Mouse (Mus musculus) urinary bladder, postnatal 36 days (tissue): ENCODE measurements around the gene Shh.

Experiments used
- DNase-seq, 2 experiments: peaks; one replicate each; pipeline ENCODE4 v3.0.0; 2022; ENCODE audit warnings: low spot score in 2 of 2, mixed read lengths in 1 of 2

Gene Shh

DNA sequence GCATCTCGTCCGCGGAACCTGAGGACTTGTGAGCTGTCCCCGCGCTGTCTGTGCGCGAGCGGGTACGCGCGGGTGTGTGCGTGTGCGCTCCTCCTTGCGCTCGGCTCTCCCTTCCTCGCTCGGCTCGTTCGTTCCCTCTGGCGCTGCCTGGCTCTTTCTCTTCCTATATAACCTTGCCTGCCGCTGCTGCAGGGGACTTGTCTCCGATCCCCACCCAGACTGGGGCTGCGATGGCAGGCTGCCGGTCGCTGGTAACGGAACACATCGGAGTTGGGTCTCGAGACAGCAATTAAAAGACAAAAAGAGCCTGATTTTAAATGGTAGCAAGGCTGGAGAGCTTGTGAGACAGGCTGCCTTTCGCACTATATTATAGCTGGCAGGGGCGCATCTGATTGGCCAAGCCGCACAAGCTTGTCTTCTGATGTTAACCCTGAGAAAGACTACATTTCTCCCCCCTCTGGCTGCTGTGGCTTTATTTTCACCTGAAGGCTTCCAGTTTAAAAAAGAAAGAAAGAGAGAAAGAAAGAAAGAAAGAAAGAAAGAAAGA, at the start of gene Shh:
Gene Shh (minus strand): TSS at position 497 of the 547 bp plus-strand sequence.
- no peak for DNase-seq

DNA sequence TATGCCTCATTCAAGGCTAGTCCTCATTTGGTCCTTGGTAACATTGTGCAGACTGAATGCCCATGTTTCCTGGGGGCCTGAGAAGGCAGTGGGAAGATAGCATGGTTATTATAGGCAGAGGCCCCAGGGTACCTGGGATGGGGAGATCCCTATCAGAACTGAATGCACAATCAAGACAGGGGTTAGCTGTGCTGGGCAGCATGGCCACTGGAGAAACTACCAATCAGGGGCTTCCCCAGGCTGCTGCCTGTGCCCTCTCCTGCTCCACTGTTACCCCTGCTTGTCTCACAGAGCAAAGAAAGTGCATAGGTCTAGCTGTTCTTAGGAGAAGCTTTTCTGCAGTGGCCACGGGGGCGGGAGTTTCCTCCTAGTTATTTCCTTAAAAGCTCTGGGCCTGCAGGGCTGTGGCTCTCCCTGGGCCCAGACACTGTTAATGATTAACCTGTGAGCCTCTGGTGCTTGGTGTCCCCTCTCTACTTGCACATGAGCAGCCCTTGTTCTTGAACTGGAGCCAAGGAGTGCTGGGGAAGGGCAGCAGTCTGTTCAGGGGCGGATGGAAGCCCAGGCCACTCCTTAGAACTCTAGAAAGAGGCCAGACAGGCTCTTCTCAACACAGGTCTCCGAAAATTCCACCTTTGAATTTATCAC, 33.9 kb upstream of the Shh start:
- peak; percentile 68 to 79 for DNase-seq

DNA sequence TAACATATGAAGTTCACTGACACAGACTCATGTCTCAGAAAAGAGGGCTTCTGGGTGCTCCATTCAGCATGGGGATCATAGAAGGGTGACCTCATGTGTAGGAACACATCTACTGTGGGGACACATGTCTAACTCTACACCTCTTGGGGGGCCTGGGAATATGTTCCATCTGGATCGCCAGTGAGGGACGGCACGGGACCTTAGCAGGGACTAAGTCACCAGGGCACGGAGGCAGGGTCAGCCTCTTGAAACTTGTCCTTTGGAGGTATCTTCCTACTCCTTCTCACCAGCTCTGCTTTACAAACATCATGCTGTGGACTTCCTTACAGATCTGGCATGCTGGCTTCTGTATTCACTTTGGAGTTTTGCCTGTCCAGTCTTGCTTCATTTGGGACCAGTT, 31.8 kb upstream of the Shh start:
- DNase-seq = no peak

DNA sequence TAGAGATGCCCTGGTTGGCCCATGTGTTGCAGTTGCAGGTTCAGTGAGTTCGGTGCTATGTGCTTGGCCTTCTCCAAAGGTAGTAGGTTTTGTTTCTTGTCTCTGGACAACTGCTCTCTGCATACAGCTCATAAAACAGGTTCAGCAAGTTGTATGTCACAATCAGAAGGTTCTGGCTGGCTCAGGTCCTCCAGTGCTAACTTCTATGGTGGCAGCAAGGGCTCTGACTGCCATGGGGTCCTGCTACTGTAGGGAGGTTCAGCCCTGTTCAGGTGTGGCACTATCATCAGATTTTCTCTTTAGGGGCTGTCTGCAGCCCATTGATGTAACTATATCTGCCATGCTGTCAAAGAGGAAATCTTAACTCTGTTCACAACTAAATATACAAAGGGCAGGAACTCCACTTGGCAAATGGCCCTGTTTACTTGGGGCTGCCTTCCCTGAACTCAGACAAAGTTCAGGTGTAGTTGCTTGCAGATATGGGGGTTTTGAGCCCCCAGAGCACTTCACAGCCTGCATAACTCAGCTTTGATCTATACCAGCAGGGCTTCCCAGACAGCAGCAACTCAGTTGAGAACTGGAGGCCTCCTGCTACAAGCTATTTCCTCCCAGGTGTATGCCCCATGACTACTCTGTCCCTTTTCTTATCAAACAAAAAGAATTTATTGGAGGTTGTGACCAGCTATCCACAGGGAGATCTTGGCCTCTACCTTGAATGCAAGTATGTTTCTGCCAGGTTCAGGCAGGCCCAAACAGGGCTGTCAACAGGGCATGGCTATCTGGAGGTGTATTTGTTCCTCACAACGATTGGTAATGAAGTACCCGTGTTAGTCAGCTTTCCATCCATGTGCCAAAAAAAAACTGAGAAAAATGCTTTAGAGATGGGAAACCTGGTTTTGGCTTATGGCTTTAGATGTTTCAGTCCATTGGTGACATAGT, 28.9 kb upstream of the Shh start:
- peak; percentile 53 to 58 for DNase-seq

DNA sequence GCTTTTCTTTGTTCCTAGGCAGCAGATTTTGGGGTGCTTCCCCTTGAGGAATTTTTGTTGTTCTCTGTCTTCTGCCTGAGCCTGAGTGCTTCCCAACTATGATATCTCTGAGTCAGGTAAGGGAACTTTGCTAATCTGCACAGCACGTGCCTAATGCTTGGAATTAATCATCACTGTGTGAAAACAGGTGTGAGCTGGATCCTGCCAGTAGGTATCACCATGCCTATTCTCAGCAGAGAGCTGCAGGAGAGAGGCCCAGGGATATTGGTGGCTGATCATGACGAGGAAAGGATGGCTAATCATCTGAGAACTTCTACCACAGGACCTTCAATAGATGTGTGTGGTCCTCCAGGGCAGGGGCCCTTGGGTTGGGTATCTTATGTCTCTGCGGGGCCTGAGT, 26.5 kb upstream of the Shh start:
- DNase-seq = no peak

DNA sequence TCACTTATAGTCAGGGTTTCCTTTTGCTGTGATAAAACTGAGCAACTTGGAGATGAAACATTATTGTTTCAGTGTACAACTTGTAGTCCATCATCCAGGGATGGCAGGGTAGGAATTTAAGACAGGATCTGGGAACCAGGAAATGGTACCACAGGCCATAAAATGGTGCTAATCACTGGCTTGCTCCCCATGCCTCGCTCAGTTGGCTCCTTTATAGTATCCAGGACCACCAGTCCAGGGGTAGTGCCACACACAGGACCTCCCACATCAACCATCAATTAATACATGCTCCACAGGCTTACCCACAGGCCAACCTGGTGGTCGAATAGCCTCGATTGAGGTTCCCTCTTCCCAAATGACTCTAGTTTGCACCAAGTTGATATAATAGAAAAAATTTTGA, 15.9 kb upstream of the Shh start:
- DNase-seq = no peak

DNA sequence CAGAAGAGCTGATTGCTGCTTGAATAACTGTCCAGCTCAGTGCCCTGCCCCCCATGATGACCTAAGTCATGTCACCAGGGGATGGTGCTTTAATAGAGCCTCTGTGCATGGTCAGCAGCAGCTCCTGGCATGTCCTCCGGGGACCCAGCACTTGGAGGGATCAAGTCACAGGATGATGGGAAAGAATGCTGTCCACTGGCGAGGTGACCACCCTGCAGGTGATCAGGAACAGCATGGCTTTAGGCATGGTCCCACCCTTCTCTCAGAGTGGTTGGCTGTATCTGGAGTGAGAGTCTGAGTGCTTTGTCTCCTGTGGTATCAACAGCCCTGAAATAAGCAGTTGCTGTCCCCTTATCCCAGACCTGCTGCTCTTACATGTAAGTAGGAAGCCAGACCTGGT, 14.7 kb upstream of the Shh start:
- no peak for DNase-seq

DNA sequence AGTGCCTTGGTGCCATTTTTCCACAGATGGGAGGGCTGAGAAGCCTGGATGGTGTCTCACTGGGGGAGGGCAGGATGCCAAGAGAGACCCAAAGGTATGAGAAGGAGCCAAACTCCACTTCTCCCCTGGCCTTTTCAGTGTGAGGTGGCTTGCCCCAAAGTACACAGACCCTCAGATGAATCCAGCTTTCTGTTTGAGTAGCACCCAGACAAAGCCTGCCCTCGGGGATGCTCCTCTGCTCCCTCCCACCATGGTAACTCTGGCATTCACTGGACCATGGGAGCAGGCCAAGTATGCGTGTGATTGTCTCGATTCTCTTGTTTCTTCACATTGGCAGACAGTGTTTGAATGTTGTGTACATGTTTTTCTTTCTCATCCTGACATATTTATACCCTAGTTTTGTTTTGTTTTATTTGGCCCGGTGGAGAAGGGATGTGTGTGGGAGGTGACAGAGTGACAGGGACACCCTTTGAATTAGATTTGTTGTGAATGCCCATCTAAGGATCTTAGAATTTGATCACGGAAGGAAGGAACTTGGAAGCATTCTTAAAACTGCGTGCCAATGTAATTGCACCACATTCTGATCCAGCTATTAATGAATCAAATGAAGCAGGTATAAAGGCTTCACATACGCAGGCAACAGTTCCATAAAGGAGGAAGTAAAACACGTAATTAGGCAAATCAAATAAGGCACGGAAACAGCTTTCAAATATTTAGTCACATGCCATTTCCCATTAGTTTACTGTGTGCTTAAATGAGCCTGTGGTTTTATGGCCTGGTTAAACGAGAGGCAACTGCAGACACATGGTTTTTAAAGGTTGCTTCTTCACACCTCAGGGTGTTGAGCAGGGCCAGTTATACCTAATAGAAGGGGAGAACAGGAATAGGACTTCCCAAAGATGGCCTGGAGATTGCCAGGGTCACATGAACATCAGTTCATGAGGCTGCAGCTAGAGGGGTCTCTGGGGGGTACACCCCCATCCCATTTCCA, 9.6 kb upstream of the Shh start:
- no peak for DNase-seq

DNA sequence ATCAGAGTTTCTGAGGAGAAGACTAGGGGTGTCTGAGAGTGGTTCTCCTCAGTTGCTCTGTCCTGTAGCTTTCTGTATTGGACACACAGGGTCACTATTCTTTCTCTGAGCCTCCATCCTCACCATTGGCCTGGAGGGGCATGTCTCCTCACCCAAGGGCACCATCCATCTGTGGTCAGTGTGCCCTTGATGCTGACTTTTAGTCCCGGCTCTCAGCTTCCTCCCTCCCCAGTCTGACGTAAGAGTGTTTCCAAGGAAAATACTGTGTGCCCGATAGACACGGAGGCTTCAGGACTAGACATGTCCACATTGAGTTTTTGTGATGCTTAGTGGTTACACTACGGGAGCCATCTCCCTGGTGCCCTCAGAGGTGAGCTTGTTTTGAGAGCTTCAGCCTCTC, 6.5 kb upstream of the Shh start:
- DNase-seq = no peak

DNA sequence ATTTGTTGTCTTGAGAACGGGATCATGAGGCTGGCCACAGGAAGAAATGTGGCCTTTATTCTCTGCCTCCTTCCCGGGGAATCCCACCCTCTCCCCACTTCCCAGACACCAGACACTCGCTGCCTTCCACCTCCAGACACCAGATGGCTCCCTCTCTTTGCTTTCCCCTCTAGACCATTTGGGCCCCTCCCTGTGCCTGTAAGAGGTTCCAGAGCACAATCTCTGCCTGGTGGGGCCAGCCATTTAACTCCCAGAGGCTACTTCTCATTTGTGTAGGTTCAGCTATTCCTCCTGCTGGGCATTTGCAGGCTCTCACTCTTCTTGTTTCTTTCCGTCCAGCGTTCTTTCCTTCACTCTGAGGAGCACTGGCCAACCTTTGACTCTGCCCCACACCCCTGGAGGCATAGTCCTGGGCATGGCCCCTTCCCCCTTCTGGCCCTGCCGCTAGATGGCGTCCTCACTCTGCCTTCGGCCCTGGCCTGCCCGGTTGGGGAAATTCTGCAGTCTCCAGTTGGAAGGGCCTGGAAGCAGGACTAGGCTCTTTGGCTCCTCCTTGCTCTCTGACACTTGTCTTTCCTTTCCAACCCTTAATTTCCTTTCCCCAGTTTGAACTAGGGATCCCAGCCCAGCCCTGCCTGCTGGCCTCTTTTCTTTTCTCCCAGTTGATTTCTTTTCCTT, 2.6 kb upstream of the Shh start:
- peak; percentile 79 for DNase-seq

DNA sequence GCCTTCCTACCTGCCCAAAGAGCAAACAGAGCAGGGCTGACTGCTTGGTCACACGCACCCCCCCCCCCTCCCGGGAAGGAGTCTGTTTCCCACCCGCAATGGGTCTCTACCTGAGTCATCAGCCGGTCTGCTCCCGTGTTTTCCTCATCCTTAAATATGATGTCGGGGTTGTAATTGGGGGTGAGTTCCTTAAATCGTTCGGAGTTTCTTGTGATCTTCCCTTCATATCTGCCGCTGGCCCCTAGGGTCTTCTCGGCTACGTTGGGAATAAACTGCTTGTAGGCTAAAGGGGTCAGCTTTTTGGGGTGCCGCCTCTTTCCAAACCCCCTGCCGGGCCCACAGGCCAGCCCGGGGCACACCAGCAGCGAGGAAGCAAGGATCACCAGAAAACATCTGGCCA, 705 bp downstream of the Shh start:
- no peak for DNase-seq

DNA sequence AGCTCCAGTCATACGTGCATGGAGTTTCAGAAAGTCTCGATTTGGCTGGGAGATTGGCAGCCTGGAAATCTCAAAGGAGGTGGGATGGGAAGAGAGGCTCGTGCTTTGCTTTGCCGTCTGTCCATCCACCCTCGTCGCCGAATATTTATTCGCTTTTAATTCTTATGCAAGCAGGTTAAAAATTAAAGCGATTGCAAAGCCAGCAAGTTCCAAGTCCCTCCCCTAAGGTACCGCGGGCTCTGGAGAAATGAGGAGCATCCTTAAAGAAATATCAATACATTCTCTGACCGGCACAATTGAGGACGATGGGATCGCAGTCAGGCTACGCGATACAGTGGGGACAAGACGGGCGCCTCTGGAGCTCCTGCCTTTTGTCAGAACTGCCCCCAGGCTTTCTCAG, 1.5 kb downstream of the Shh start:
- no peak for DNase-seq

DNA sequence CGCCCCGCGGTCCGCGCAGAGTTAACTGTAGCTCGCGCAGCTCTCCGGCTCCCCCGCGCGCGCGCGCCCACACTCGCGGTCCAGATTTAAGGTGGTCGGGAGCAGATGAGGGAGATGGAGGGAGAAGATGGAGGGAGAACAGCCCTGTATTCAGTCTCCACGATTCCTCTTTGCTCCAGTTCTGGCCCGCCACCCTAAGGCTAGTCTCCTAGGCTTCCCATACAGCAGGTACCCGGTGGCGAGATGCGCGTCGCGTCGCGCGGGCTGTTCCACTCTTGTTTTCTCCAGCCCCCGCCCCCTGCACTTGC, 2.0 kb downstream of the Shh start:
- DNase-seq = no peak

DNA sequence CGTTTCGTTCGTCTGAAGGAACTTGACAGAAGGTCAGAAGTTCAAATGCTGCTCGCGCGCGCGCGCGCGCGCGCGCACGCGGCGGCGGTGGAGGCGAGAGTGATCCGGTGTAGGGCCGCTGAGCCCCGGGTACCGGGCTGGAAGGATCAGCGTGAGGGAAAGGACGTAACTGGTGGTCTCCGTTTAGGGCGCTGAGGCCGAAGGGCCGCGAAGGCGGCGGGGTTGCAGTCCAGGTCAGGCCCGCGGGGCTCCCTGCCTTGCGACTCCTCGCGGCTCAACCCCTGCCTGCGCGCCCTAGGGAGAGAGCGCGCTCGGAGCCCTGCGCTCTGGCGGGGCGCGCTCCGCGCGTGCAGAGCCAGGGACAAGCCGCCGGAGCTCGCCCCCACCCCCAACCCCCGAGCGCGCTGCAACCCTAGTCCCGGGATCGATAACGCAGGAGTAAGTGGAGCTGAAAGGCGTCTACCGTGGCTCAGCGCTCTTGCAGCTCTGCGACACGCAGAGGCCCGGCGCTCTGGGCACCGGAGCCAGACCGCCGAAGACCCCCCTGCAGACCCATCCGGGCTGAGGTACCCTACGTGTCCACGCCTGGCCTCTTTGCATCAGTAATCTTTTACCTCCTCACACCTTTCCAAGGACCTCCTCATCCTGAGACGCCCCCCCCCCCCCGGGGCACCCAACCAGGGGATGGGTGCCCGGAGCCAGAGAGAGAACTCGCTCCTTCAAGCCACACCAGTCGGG, 2.5 kb downstream of the Shh start:
- DNase-seq = no peak

DNA sequence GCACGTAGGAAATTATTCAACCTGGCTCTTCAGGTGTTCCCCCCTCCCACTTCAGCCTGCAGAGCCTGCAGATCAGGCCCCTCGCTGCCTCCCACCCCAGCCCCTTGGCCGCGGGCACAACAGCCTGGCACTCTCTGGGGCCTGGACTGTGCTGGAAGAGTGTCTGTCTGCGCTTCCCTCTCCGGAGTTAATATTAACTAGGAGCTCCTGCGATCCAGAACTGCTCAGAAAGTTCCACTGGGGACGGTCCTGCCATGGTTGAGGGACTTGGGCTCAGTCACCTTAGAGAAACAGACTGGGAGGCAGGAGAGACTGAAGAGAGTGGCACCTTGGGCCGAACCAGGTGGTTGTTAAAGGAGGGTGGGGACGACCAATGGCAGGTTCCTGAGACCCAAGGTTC, 3.4 kb downstream of the Shh start:
- DNase-seq = no peak

DNA sequence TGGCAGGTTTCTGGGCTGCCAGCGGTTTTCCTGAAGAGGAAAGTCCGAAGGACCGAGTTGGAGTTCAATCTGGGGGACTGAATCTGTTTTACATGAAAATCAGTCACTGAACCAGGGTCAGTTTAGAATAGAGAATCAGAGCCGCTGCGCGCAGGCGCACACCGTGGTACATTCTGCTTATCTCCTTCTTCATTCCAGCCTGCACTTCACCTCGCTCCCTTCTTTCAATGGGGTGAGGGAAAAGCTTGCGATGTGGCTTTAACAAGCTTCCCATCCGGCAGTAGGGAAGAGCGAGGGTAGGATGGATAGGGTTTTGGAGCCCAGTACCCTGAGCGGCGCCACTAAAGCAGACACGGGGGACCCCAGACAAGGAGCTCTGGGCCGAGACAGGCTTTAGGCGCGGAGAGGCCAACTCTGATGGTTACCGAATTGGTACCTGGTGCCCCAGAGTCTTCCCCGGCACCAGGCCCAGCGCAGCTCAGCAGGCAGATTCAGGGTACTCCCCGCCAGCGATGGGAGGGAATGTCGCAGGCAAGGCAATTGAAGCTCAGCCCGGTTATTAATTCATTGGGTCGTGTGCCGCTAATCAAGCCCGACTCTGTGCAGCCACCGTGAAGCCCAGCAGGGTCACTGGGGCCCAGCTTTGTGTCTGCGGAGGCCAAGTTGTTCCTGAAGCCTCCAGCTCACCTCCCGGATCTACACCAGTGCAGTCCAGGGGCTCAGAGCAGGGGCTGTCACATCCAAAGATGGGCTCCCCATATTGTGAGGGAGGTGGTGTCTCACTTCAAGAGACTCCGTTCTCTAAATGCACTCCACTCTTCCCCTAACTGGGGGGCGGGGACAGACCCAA, 4.1 kb downstream of the Shh start:
- DNase-seq = no peak

DNA sequence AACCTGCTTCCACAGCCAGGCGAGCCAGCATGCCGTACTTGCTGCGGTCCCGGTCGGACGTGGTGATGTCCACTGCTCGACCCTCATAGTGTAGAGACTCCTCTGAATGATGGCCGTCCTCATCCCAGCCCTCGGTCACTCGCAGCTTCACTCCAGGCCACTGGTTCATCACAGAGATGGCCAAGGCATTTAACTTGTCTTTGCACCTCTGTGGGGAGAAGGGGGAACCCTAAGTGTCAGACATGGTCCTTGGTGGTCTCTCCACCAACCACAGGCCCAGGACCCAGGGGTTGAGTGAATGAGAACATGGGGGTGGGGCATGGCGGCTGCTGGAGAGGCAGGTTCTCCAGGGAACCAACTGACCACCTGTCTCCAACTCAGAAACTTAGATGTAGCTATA, 5.7 kb downstream of the Shh start:
- DNase-seq = no peak

DNA sequence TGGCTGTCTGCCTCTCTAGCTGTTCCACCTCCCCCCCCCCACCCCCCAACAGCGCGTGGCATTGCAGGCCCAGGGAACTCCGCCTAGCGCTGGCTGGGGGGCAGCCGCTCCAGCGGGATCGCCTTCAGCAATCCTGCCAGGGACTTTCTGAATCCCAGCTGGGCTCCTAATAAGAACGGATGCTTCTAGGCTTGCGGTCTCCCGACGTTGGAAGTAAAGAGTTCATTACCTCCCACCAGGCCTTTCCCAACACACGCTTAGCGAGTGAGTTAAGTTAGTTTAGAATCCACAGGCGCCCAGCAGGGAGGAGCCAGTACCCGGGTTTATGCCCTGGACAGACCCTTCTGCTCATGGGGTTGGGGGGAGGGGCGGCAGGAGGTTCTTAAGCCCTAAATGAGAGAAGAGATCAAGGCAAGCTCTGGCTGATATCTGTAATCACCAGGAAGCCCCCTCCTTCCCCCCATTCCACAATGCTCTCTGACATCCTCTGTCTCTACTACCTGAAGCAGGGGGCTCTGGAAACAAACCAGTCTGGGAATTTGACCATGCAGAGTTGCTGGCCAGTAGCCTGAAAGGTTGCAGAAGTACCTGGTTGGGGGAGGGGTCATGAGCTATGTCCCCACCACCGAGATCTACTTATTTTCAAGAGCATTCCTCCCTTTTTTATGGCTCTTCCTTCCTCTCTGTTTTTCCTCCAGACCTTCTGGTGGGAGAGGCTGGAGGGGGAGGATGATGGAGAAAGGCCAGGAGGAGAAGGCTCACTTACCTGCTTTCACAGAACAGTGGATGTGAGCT, 6.3 kb downstream of the Shh start:
- no peak for DNase-seq
